Mouse (Mus musculus) MEL-GATA-1-ER (cell line): ENCODE results near the gene 4930415O20Rik.

ENCODE experiments used
- DNase-seq: peaks from one replicate; pipeline ENCODE4 v3.0.0-alpha.2; 2012; ENCODE audit warnings: low read depth; ENCODE audit errors: extremely low read depth

Gene 4930415O20Rik

GRCm38 (mm10) chr15:98570873-98571538, at the start of gene 4930415O20Rik, which contains the start of gene Ccnt1:
4930415O20Rik (plus strand) TSS chr15:98571004.
Ccnt1 (minus strand) TSS chr15:98570923.
- DNase-seq: no peak

- DNase-seq: no peak
These were observed 49.6 kb upstream of the 4930415O20Rik start for GRCm38 (mm10) chr15:98521245-98521644.

- no peak for DNase-seq
These were observed 44.7 kb upstream of the 4930415O20Rik start for GRCm38 (mm10) chr15:98526057-98526456.

- no peak for DNase-seq
These were observed 43.6 kb upstream of the 4930415O20Rik start for GRCm38 (mm10) chr15:98527056-98527771.

- DNase-seq: no peak
These were observed 42.7 kb upstream of the 4930415O20Rik start for GRCm38 (mm10) chr15:98528066-98528563.

- peak; percentile 59 for DNase-seq
These were observed 38.5 kb upstream of the 4930415O20Rik start for GRCm38 (mm10) chr15:98532281-98532680.

- DNase-seq: peak; percentile 29
These were observed 37.7 kb upstream of the 4930415O20Rik start for GRCm38 (mm10) chr15:98533035-98533531.

GRCm38 (mm10) chr15:98533881-98534627, 36.8 kb upstream of the 4930415O20Rik start, which contains the start of gene Kansl2:
Kansl2 (minus strand) TSS chr15:98534264.
- DNase-seq: peak; percentile 99

- DNase-seq: no peak
These were observed 34.9 kb upstream of the 4930415O20Rik start for GRCm38 (mm10) chr15:98535921-98536320.

GRCm38 (mm10) chr15:98536828-98537510, 33.8 kb upstream of the 4930415O20Rik start:
- no peak for DNase-seq

GRCm38 (mm10) chr15:98537923-98538322, 32.9 kb upstream of the 4930415O20Rik start:
- no peak for DNase-seq

- DNase-seq: no peak
These were observed 29.7 kb upstream of the 4930415O20Rik start for GRCm38 (mm10) chr15:98541064-98541463.

GRCm38 (mm10) chr15:98543341-98543740, 27.5 kb upstream of the 4930415O20Rik start:
- DNase-seq: no peak

- no peak for DNase-seq
These were observed 25.7 kb upstream of the 4930415O20Rik start for GRCm38 (mm10) chr15:98545151-98545550.

- DNase-seq: no peak
These were observed 24.0 kb upstream of the 4930415O20Rik start for GRCm38 (mm10) chr15:98546843-98547242.

GRCm38 (mm10) chr15:98552758-98553157, 18.0 kb upstream of the 4930415O20Rik start:
- DNase-seq: no peak

- no peak for DNase-seq
These were observed 14.9 kb upstream of the 4930415O20Rik start for GRCm38 (mm10) chr15:98555881-98556280.

GRCm38 (mm10) chr15:98557186-98557585, 13.6 kb upstream of the 4930415O20Rik start:
- no peak for DNase-seq

GRCm38 (mm10) chr15:98566973-98567277, 3.9 kb upstream of the 4930415O20Rik start:
- no peak for DNase-seq

GRCm38 (mm10) chr15:98567278-98568134, 3.3 kb upstream of the 4930415O20Rik start:
- DNase-seq: peak; percentile 100
